Mouse (Mus musculus) testis, adult 2 months (tissue): ENCODE results near the gene Cbln3.

Experiments used
- CTCF ChIP-seq: fragments of 200-500 bp; IDR thresholded peaks from 2 replicates; pipeline ENCODE4 v1.5.1; 2012; ENCODE audit warnings: low read depth, mild to moderate bottlenecking, inconsistent platforms, low read length, moderate library complexity; ENCODE audit not compliant: control insufficient read depth, insufficient read depth, insufficient replicate concordance
- POLR2A ChIP-seq: fragments of 200-500 bp; IDR thresholded peaks from 2 replicates; pipeline ENCODE4 v1.6.1; 2012; ENCODE audit warnings: low read depth, mild to moderate bottlenecking, inconsistent platforms, low read length, moderate library complexity; ENCODE audit not compliant: control insufficient read depth

DNA sequence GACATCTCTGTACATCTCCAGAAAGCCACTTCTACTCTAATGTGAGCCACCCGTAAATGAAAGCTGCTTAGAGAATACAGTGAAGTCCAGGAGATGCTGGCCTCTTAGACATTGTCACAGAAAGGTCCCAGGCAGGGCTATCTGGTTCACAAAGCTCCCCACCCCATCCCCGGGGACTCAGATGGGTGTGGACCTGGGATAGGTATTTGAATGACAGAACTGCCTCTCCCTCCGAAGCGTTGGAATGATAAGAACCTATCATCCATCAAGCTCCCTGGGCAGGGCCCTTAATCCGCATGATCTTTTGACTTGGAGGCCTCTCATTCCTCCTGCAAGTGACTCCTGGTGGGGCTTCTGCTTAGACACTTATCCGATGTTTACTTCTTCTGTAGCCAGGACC, 33.3 kb downstream of the Cbln3 start:
- TF ChIP-seq POLR2A (no peak), CTCF (no peak)
